Mouse (Mus musculus): Measurements from ENCODE around the gene Ripor3. TPM values are rescaled to one million over a fixed set of nuclear protein-coding genes. Genes with fewer than 3 reads are reported as not detected.
A peak's percentile ranks its signal among the peaks of the same experiment; 100 is the strongest.

The Ripor3 gene
- total RNA-seq, 2 experiments from 2014 or later = 0.91 to 0.97 TPM

GRCm38 (mm10) chr2:168033905-168034304 lies 23.5 kb upstream of the Ripor3 start:
- DNase-seq = no peak
- intact Hi-C loops (cut with DNase I) = no loop called here

DNA sequence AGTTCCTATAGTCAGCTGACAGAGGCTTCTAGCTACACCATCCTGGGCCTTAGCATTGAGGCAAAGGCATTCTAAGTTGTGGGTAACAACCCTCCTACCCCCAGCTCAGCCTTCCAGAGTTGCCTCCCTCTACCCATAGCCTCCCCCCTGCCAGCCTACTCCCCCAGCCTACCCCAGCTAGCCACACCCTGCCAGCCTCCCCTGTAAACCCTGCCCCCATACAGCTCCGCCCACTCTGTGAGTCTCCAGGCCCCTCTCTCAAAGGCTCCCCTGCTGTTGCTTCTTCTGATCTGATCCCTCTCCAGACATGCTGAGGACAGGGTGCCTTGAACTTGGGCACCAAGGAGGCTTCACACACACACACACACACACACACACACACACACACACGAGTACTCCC lies 21.4 kb upstream of the Ripor3 start:
- intact Hi-C loops (cut with DNase I) = no loop called here
- no peak for DNase-seq

GRCm38 (mm10) chr2:168028376-168028775 lies 18.0 kb upstream of the Ripor3 start:
- DNase-seq = no peak
- intact Hi-C loops (cut with DNase I) = no loop called here

GRCm38 (mm10) chr2:168026467-168026866 lies 16.0 kb upstream of the Ripor3 start:
- no peak for DNase-seq
- intact Hi-C loops (cut with DNase I) = no loop called here

- intact Hi-C loops (cut with DNase I) = no loop called here
- no peak for DNase-seq
Measured at GRCm38 (mm10) chr2:168025882-168026281, 15.5 kb upstream of the Ripor3 start.

DNA sequence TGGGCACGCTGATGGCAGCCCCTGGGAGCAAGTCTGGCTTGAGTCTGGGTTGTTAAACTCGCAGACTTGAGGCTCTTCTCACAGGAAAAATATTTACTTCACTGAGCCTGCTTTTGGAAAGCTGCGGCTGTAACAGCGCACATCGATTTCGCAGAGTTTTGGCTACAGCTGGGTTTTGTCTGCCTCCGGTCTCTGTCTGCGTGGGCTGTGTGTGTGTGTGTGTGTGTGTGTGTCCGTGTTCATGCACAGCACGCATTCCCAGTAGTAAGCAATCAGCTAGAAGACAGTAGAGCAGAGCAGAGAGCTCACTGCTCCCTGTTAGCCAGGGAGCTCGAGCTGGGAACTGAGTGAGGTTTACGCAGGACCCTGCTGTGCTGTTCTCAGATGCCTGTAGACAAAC lies 14.8 kb upstream of the Ripor3 start:
- peak; percentile 78 for DNase-seq
- intact Hi-C loops (cut with DNase I) = no loop called here

- intact Hi-C loops (cut with DNase I) = no loop called here
- no peak for DNase-seq
Measured at GRCm38 (mm10) chr2:168023763-168024402, 13.5 kb upstream of the Ripor3 start.

DNA sequence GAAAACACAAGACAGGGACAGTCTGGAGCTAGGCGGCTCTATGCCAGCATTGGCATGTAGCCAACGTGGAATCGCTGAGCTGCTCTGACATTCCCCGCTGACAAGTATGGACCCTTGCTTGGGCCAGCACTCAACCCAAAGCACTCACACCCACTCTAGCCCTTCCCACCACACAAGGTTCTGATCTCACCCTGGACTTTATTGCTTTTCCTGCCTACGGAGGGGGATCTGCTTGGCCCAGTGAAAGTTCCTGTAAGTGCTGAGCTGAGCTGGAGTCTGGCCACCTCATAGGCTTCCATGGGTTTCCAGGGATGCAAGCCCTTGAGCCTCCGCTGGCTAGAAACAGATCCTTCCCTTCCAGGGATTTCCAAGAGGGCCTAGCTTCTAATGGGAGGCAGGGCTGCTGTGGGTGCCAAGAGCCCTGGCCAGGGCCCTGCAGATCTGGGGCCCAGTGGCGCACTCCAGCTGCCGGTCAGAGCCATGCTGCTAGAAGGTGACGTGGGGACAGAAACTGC lies 8.8 kb upstream of the Ripor3 start:
- intact Hi-C loops (cut with DNase I) = loop anchor here (2.0 to 5.0 kb wide), 2 partner anchors 63 to 80 kb away; partner anchors contain the start of gene Pard6b
- peak; percentile 82 to 84 for DNase-seq

GRCm38 (mm10) chr2:168016951-168017391 lies 6.6 kb upstream of the Ripor3 start:
- intact Hi-C loops (cut with DNase I) = loop anchor here (5.0 kb wide), 1 partner anchor 65 kb away; the partner anchor contains the start of gene Pard6b
- peak; percentile 81 to 89 for DNase-seq

DNA sequence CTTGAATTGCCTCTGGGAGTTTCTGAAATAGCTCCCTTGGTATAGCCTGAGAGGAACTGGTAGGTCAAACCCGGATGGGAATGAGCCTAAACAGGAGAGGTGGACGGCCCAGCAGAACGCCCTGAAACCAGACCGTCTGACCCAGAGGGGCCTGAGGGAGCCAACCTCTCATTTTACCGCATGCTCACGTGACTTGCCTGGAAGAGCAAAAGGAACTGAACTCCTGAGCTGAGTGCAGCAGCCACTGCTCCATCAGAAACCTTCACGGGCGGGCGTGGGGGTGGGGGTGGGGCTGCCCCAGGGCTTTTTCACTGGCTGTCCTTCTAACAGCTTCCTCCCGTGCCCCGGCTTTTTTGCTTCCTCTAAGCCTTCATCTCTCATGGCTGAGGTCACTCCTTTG lies 475 bp upstream of the Ripor3 start:
- no peak for DNase-seq
- intact Hi-C loops (cut with DNase I) = loop anchor here (5.0 kb wide), 1 partner anchor 99 kb away; no protein-coding TSS in a partner anchor

DNA sequence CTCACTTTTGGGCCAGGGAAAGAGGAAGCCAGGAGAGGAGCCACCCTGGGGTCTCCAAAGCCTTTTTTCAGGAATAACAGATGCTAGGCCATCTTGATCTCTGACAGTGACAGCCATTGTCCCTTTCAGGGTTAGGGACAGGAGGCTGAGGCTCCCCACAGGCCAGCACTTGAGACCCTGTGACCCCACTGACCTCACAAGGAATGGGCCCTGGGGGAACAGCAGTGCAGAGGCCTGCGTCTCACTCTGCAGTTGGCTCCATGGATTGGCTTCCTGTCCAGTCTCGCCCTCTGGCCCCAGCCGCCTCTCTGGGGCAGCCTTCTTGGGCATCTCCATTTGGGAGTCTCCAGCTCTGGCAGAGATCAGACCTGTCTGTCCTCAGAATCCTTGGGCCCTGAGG lies 2.3 kb downstream of the Ripor3 start:
- DNase-seq = no peak
- intact Hi-C loops (cut with DNase I) = no loop called here

- DNase-seq = no peak
- intact Hi-C loops (cut with DNase I) = no loop called here
Measured at GRCm38 (mm10) chr2:168006489-168006888, 3.9 kb downstream of the Ripor3 start.

GRCm38 (mm10) chr2:168005616-168006015 lies 4.8 kb downstream of the Ripor3 start:
- intact Hi-C loops (cut with DNase I) = no loop called here
- DNase-seq = no peak

GRCm38 (mm10) chr2:168005005-168005404 lies 5.4 kb downstream of the Ripor3 start:
- DNase-seq = no peak
- intact Hi-C loops (cut with DNase I) = no loop called here

DNA sequence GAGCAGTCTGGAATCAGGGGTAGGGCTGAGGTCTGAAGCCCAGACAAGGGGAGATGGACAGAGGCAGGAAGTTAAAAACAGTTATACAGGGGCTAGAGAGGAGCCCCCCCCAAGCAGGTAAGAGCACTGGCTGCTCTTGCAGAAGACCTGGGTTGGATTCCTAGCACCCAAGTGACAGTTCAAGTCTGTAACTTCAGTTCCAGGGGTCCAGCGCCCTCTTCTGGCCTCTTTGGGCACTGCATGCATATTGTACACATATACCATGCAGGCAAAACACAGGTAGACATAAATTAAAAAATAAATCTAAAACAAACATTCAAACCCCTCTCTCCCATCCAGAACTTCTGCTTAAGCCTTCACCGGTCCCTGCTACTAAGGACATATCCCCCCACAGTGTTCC lies 6.0 kb downstream of the Ripor3 start:
- intact Hi-C loops (cut with DNase I) = no loop called here
- no peak for DNase-seq

DNA sequence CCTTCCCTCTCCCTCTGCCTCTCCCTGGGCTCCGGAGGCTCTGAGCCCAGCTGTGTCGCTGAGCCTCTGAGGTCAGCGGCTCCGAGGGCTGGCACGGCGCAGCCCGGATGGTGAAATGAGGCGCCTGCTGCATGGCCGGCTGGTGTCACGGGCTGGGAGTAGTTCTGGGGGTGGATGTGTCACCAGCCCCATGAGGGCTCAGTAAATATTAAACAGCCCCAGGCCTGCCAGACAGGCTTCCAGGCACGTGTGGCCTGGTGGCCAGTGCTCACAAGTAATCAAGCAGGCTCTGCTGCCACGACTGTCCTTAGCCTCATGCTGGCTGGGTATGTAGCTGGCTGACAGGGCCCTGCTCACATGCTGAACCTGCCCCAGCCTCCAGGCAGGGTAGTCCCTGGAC lies 7.0 kb downstream of the Ripor3 start:
- DNase-seq = no peak
- intact Hi-C loops (cut with DNase I) = no loop called here

DNA sequence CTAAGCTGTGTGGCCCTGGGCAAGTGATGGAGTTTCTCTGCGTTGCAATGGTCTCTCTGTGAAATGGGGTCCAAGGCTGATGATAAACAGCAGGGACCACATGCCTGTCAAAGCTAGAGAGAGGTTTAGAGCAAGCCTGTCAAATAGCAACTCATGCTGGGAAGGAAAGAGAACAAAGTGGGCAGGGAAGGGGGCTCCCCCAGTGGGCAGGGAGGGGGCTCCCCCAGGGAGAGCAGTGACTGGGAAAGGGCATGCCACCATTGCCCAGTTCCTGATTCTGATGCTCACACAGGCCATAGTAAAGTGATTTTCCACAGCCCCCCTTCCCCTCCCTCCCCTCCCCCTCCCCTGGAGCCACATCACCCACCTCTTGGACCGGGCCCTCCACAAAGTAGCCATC lies 7.5 kb downstream of the Ripor3 start:
- intact Hi-C loops (cut with DNase I) = no loop called here
- no peak for DNase-seq

DNA sequence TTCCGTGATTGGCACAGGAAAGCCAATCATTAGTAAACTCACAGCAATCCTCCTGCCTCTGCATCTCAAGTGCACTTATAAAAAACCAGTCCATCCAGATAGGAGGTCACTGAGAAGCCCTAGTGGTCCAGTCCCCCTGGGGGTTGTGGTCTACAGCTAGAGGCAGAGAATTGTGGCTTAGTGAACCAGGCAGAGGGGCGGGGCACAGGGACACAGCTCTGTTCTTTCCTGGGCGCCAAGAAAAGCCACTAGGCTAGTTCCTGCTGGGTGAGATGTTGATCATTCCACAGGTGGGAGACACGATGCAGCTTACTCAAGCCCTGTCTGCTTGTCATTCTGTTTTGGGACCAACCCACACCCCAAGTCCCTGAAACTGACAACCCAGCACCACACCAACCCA lies 8.2 kb downstream of the Ripor3 start:
- intact Hi-C loops (cut with DNase I) = no loop called here
- no peak for DNase-seq

- DNase-seq = no peak
- intact Hi-C loops (cut with DNase I) = no loop called here
Measured at GRCm38 (mm10) chr2:167999145-167999743, 11.2 kb downstream of the Ripor3 start.

GRCm38 (mm10) chr2:167997562-167997961 lies 12.9 kb downstream of the Ripor3 start:
- no peak for DNase-seq
- intact Hi-C loops (cut with DNase I) = no loop called here

DNA sequence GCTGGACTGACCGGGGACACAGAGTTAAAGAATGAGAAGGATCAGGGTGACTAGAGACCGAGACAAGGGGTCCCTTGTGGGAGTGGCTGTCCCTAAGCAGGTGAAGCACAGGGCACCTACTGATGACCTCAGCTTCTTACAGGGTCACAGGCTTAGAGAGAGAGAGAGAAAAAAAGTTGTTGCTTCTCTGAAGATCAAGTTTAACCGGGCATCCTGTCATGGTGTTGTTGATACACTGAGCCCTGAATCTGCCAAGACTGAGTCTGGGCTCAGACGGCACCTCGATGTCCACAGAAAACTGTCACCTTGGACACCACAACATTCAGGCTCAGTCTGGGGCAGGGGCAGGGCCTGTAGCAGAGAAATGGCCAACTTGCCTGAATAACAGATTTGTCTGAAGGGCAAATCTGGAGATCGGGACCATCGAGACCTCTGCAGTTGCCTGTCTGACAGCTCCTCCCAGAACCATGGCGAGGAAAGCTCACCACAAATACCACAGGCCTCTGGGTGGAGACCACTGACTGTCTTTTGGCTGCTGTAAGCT lies 13.7 kb downstream of the Ripor3 start:
- DNase-seq = no peak
- intact Hi-C loops (cut with DNase I) = no loop called here
